Mouse (Mus musculus): ENCODE measurements around the gene Crot.

The Crot gene

GRCm38 (mm10) chr5:8996686-8997512, at the start of gene Crot:
Gene Crot (minus strand): TSS chr5:8997324.
- POLR2A ChIA-PET = interaction anchor here (0.6 to 3.4 kb wide), 36 partner anchors 8 to 630 kb away, joined by 3 to 18 read pairs (median 4); partner anchors contain the start of genes Tmem243 (in 2 of the 4) and 9330182L06Rik (in 1 of the 4)
- CTCF ChIA-PET = interaction anchor here in 2 of 4 experiments (0.7 to 0.8 kb wide), 3 partner anchors 15 to 853 kb away, joined by 4 to 9 read pairs (median 5); no protein-coding TSS in a partner anchor

- CTCF ChIA-PET = interaction anchor here in 1 of 4 experiments (1.7 kb wide), 1 partner anchor 10 kb away, joined by 6 read pairs; no protein-coding TSS in a partner anchor
- POLR2A ChIA-PET = interaction anchor here in 2 of 4 experiments (1.2 to 1.7 kb wide), 2 partner anchors 10 kb away, joined by 3 to 8 read pairs; no protein-coding TSS in a partner anchor
Observed at GRCm38 (mm10) chr5:9045904-9046303, 48.8 kb upstream of the Crot start.

GRCm38 (mm10) chr5:9044821-9045220, 47.7 kb upstream of the Crot start:
- ChIA-PET CTCF (no interaction called here), POLR2A (interaction anchor here in 2 of 4 experiments (0.7 to 1.2 kb wide), 2 partner anchors 11 to 151 kb away, joined by 3 to 4 read pairs; partner anchors contain the start of gene Abcb4 (in 1 of the 2))

GRCm38 (mm10) chr5:9043582-9044267, 46.6 kb upstream of the Crot start:
- ChIA-PET POLR2A (interaction anchor here in 1 of 4 experiments (0.6 kb wide), 1 partner anchor 58 kb away, joined by 3 read pairs; no protein-coding TSS in a partner anchor), CTCF (no interaction called here)

GRCm38 (mm10) chr5:9042721-9043416, 45.7 kb upstream of the Crot start:
- ChIA-PET CTCF (no interaction called here), POLR2A (interaction anchor here in 1 of 4 experiments (0.6 kb wide), 1 partner anchor 312 kb away, joined by 6 read pairs; no protein-coding TSS in a partner anchor)

- CTCF ChIA-PET = interaction anchor here in 2 of 4 experiments (0.6 kb wide), 2 partner anchors 147 to 150 kb away, joined by 3 to 4 read pairs; partner anchors contain the start of gene Abcb4 (in 1 of the 2)
- POLR2A ChIA-PET = interaction anchor here in 1 of 4 experiments (0.6 kb wide), 1 partner anchor 38 kb away, joined by 6 read pairs; no protein-coding TSS in a partner anchor
Observed at GRCm38 (mm10) chr5:9040665-9041215, 43.6 kb upstream of the Crot start.

GRCm38 (mm10) chr5:9039978-9040377, 42.9 kb upstream of the Crot start:
- ChIA-PET CTCF (no interaction called here), POLR2A (no interaction called here)

GRCm38 (mm10) chr5:9037292-9037691, 40.2 kb upstream of the Crot start:
- ChIA-PET CTCF (interaction anchor here in 1 of 4 experiments (0.6 kb wide), 1 partner anchor 98 kb away, joined by 3 read pairs; no protein-coding TSS in a partner anchor), POLR2A (interaction anchor here in 2 of 4 experiments (0.6 kb wide), 2 partner anchors 46 to 97 kb away, joined by 3 to 4 read pairs; no protein-coding TSS in a partner anchor)

GRCm38 (mm10) chr5:9035457-9035856, 38.3 kb upstream of the Crot start:
- ChIA-PET CTCF (no interaction called here), POLR2A (no interaction called here)

- POLR2A ChIA-PET = no interaction called here
- CTCF ChIA-PET = no interaction called here
Observed at GRCm38 (mm10) chr5:9034535-9034934, 37.4 kb upstream of the Crot start.

GRCm38 (mm10) chr5:9033843-9034242, 36.7 kb upstream of the Crot start:
- ChIA-PET CTCF (no interaction called here), POLR2A (no interaction called here)

- ChIA-PET POLR2A (no interaction called here), CTCF (no interaction called here)
Observed at GRCm38 (mm10) chr5:9032641-9033040, 35.5 kb upstream of the Crot start.

- CTCF ChIA-PET = no interaction called here
- POLR2A ChIA-PET = no interaction called here
Observed at GRCm38 (mm10) chr5:9032101-9032590, 35.0 kb upstream of the Crot start.

- ChIA-PET POLR2A (interaction anchor here in 1 of 4 experiments (0.6 kb wide), 1 partner anchor 569 kb away, joined by 4 read pairs; no protein-coding TSS in a partner anchor), CTCF (no interaction called here)
Observed at GRCm38 (mm10) chr5:9028266-9028841, 31.2 kb upstream of the Crot start.

- POLR2A ChIA-PET = interaction anchor here in 1 of 4 experiments (0.7 kb wide), 1 partner anchor 863 kb away, joined by 3 read pairs; no protein-coding TSS in a partner anchor
- CTCF ChIA-PET = interaction anchor here in 1 of 4 experiments (1.5 kb wide), 1 partner anchor 96 kb away, joined by 3 read pairs; no protein-coding TSS in a partner anchor
Observed at GRCm38 (mm10) chr5:9015352-9015751, 18.2 kb upstream of the Crot start.

GRCm38 (mm10) chr5:9014774-9015173, 17.6 kb upstream of the Crot start:
- ChIA-PET POLR2A (interaction anchor here in 1 of 4 experiments (0.6 kb wide), 1 partner anchor 682 kb away, joined by 4 read pairs; no protein-coding TSS in a partner anchor), CTCF (interaction anchor here in 1 of 4 experiments (1.5 kb wide), 1 partner anchor 97 kb away, joined by 3 read pairs; no protein-coding TSS in a partner anchor)

- ChIA-PET CTCF (no interaction called here), POLR2A (interaction anchor here in 2 of 4 experiments (0.6 to 1.2 kb wide), 3 partner anchors 16 to 408 kb away, joined by 3 to 5 read pairs (median 4); no protein-coding TSS in a partner anchor)
Observed at GRCm38 (mm10) chr5:9011374-9011773, 14.2 kb upstream of the Crot start.

GRCm38 (mm10) chr5:9010166-9010565, 13.0 kb upstream of the Crot start:
- POLR2A ChIA-PET = interaction anchor here in 2 of 4 experiments (0.5 to 1.9 kb wide), 4 partner anchors 11 to 89 kb away, joined by 3 to 4 read pairs (median 4); no protein-coding TSS in a partner anchor
- CTCF ChIA-PET = interaction anchor here in 1 of 4 experiments (0.7 kb wide), 1 partner anchor 116 kb away, joined by 3 read pairs; no protein-coding TSS in a partner anchor

All from embryonic stem cell, embryonic (primary cell).